Mouse (Mus musculus) forebrain, postnatal 0 days (tissue): ENCODE measurements around the gene Prkca. TPM values are rescaled to one million over a fixed set of nuclear protein-coding genes. Genes with fewer than 3 reads are reported as not detected.
A peak's percentile ranks its signal among the peaks of the same experiment; 100 is the strongest.

Experiments
- ATAC-seq: fragments of 200-750 bp; cut with Nextera tagmentation; 2 replicates; pipeline ENCODE4 v1.8.0; 2017; ENCODE audit warnings: mild to moderate bottlenecking, moderate library complexity
- DNase-seq: peaks from one replicate; pipeline ENCODE4 v3.0.0-alpha.2; 2015
- H3K27ac ChIP-seq: fragments of 300-500 bp; sonication (generic); 2 replicates; pipeline ENCODE4 v1.5.1; 2014; ENCODE audit warnings: low read depth, mild to moderate bottlenecking, antibody characterized with exemption, low read length, moderate library complexity, mixed read lengths
- H3K27me3 ChIP-seq: fragments of 300-500 bp; sonication (generic); 2 replicates; pipeline ENCODE4 v1.6.1; 2014; ENCODE audit warnings: mild to moderate bottlenecking, low read length, mixed read lengths; ENCODE audit not compliant: insufficient read depth
- H3K36me3 ChIP-seq: fragments of 300-500 bp; sonication (generic); 2 replicates; pipeline ENCODE4 v1.6.1; 2014; ENCODE audit warnings: mild to moderate bottlenecking, moderate library complexity; ENCODE audit not compliant: insufficient read depth
- H3K4me1 ChIP-seq: fragments of 300-500 bp; sonication (generic); 2 replicates; pipeline ENCODE4 v1.6.1; 2014; ENCODE audit warnings: antibody characterized with exemption; ENCODE audit not compliant: insufficient read depth
- H3K4me2 ChIP-seq: fragments of 300-500 bp; sonication (generic); 2 replicates; pipeline ENCODE4 v1.6.1; 2014; ENCODE audit warnings: low read depth, mild to moderate bottlenecking, moderate library complexity
- H3K4me3 ChIP-seq: fragments of 300-500 bp; sonication (generic); 2 replicates; pipeline ENCODE4 v1.5.1; 2014; ENCODE audit warnings: low read depth, low read length, mixed read lengths
- H3K9ac ChIP-seq: fragments of 300-500 bp; sonication (generic); 2 replicates; pipeline ENCODE4 v1.6.1; 2014; ENCODE audit warnings: mild to moderate bottlenecking
- H3K9me3 ChIP-seq: fragments of 300-500 bp; sonication (generic); 2 replicates; pipeline ENCODE4 v1.6.1; 2016; ENCODE audit warnings: low read length
- CTCF ChIP-seq: sonication (generic); IDR thresholded peaks from 2 replicates; pipeline ENCODE4 v1.5.1; 2016; ENCODE audit warnings: antibody characterized with exemption, control low read depth, low read depth
- WGBS: fragments of 180-500 bp; shearing (Covaris S2); extraction: QIAGEN DNeasy Blood & Tissue Kit; methylation state at CpG from one replicate; pipeline ENCODE4 v1.1.7; 2014; 5-methylcytosine and 5-hydroxymethylcytosine counted together
- polyA plus RNA-seq: library from polyadenylated mRNA; unstranded; fragments of >200 nt; fragmentation: Nextera tagmentation; extraction: Ambion mirVana; gene quantifications from 2 replicates; pipeline ENCODE4 v1.2.1, GENCODE M21; 2015
- total RNA-seq: library from RNA; depleted of rRNA; stranded (reverse); fragments of >200 nt; gene quantifications from 2 replicates; pipeline ENCODE4 v1.2.3, GENCODE M21; 2014

Gene Prkca
- total and polyA plus RNA-seq, 2 experiments from 2014 or later = 5.0 to 30.0 TPM

GRCm38 (mm10) chr11:107969943-107970342, 373.8 kb downstream of the Prkca start:
- ATAC-seq = no peak
- no peak for DNase-seq
- H3K36me3 ChIP-seq = peaks cover 13% of the 10 kb centered on the region
- H3K4me3 ChIP-seq = no peak overlapping the region
- WGBS = 16% methylated on average over 10 of the region's 10 CpGs
- H3K27me3 ChIP-seq = no peaks in the 10 kb centered on the region
- TF ChIP-seq CTCF = no peak
- H3K4me1 ChIP-seq = peaks cover 6% of the 10 kb centered on the region; the same call in 1 of the 2 replicates
- no peaks in the 10 kb centered on the region for H3K9me3 ChIP-seq
- no peak overlapping the region for H3K27ac ChIP-seq
- H3K9ac ChIP-seq = no peak overlapping the region
- no peak overlapping the region for H3K4me2 ChIP-seq

GRCm38 (mm10) chr11:107968147-107968546, 375.6 kb downstream of the Prkca start:
- no peak overlapping the region for H3K27ac ChIP-seq
- 0 out of 2 replicates have a peak, but pooled peaks have one; percentile 23 for ATAC-seq

GRCm38 (mm10) chr11:107966229-107966628, 377.5 kb downstream of the Prkca start:
- 45% methylated on average over 4 of the region's 4 CpGs for WGBS
- 0 out of 2 replicates have a peak overlapping the region, but pooled peaks have one; percentile 15 for H3K27ac ChIP-seq

More at GRCm38 (mm10) chr11:107968147-107968546, 375.6 kb downstream of the Prkca start:
- H3K4me3 ChIP-seq = no peak overlapping the region
- no peak overlapping the region for H3K4me2 ChIP-seq
- H3K4me1 ChIP-seq = peaks cover 6% of the 10 kb centered on the region; the same call in 1 of the 2 replicates
- TF ChIP-seq CTCF = no peak
- 51% methylated on average over 13 of the region's 13 CpGs for WGBS
- peak; percentile 32 for DNase-seq
- H3K27me3 ChIP-seq = no peaks in the 10 kb centered on the region
- H3K9me3 ChIP-seq = no peaks in the 10 kb centered on the region
- H3K36me3 ChIP-seq = peaks cover 8% of the 10 kb centered on the region
- H3K9ac ChIP-seq = no peak overlapping the region

GRCm38 (mm10) chr11:107965449-107965848, 378.3 kb downstream of the Prkca start:
- no peak overlapping the region for H3K4me3 ChIP-seq
- ATAC-seq = peak; percentile 90
- H3K27me3 ChIP-seq = no peaks in the 10 kb centered on the region
- DNase-seq = peak; percentile 85
- 31% methylated on average over 7 of the region's 7 CpGs for WGBS
- H3K36me3 ChIP-seq = peaks cover 3% of the 10 kb centered on the region; the same call in 1 of the 2 replicates
- 0 out of 2 replicates have a peak overlapping the region, but pooled peaks have one; percentile 15 for H3K27ac ChIP-seq
- H3K4me2 ChIP-seq = no peak overlapping the region
- no peaks in the 10 kb centered on the region for H3K9me3 ChIP-seq
- no peak overlapping the region for H3K9ac ChIP-seq
- no peak for TF ChIP-seq CTCF
- peaks cover 6% of the 10 kb centered on the region; the same call in 1 of the 2 replicates for H3K4me1 ChIP-seq

More at GRCm38 (mm10) chr11:107966229-107966628, 377.5 kb downstream of the Prkca start:
- Histone ChIP-seq H3K9ac (no peak overlapping the region), H3K4me1 (peaks cover 6% of the 10 kb centered on the region; the same call in 1 of the 2 replicates), H3K27me3 (no peaks in the 10 kb centered on the region), H3K4me2 (no peak overlapping the region), H3K4me3 (no peak overlapping the region), H3K9me3 (no peaks in the 10 kb centered on the region), H3K36me3 (peaks cover 5% of the 10 kb centered on the region; the same call in 1 of the 2 replicates)
- TF ChIP-seq CTCF = no peak
- no peak for DNase-seq
- no peak for ATAC-seq

- DNase-seq (no peak), ATAC-seq (no peak)
- Histone ChIP-seq H3K9ac (no peak overlapping the region), H3K4me1 (no peaks in the 10 kb centered on the region), H3K27me3 (no peaks in the 10 kb centered on the region), H3K4me2 (no peak overlapping the region), H3K27ac (no peak overlapping the region), H3K4me3 (no peak overlapping the region), H3K36me3 (peaks cover 10% of the 10 kb centered on the region; the same call in 1 of the 2 replicates), H3K9me3 (no peaks in the 10 kb centered on the region)
- no peak for TF ChIP-seq CTCF
- WGBS = 63% methylated on average over 13 of the region's 13 CpGs
These were observed 386.0 kb downstream of the Prkca start for GRCm38 (mm10) chr11:107957566-107958350.

- 52% methylated on average over 10 of the region's 10 CpGs for WGBS
- ATAC-seq (no peak), DNase-seq (no peak)
- H3K9ac ChIP-seq = no peak overlapping the region
- TF ChIP-seq CTCF = no peak
- 0 out of 2 replicates have a peak, but pooled peaks cover 10% of the 10 kb centered on the region for H3K4me1 ChIP-seq
- H3K4me2 ChIP-seq = no peak overlapping the region
- H3K36me3 ChIP-seq = peaks cover 10% of the 10 kb centered on the region; the same call in 1 of the 2 replicates
- no peaks in the 10 kb centered on the region for H3K9me3 ChIP-seq
- H3K27me3 ChIP-seq = no peaks in the 10 kb centered on the region
- no peak overlapping the region for H3K4me3 ChIP-seq
- H3K27ac ChIP-seq = no peak overlapping the region
These were observed 388.3 kb downstream of the Prkca start for GRCm38 (mm10) chr11:107955191-107956062.
